Mouse (Mus musculus) limb, embryonic 14.5 days (tissue): ENCODE results near the gene Eif2s2. TPM values are rescaled to one million over a fixed set of nuclear protein-coding genes. Genes with fewer than 3 reads are reported as not detected.
A peak's percentile ranks its signal among the peaks of the same experiment; 100 is the strongest.
"Not testable (repeated sequence)": the region's sequence is repeated elsewhere in the genome, so short reads cannot be mapped to it uniquely, and the experiment has no call there.

Experiments used
- ATAC-seq: fragments of 200-750 bp; cut with Nextera tagmentation; 2 replicates; pipeline ENCODE4 v1.8.0; 2017; ENCODE audit warnings: low read depth, moderate number of reproducible peaks, moderate TSS enrichment; ENCODE audit not compliant: low FRiP score
- DNase-seq: peaks from one replicate; pipeline ENCODE4 v3.0.0-alpha.2; 2015; ENCODE audit warnings: low spot score
- H3K27ac ChIP-seq: fragments of 300-500 bp; sonication (generic); replicated peaks from 2 replicates; pipeline ENCODE4 v1.5.1; 2014; ENCODE audit warnings: low read depth, mild to moderate bottlenecking, low read length, moderate library complexity, mixed read lengths
- H3K27me3 ChIP-seq: fragments of 300-500 bp; sonication (generic); 2 replicates; pipeline ENCODE4 v1.6.1; 2014; ENCODE audit warnings: low read length, mixed read lengths; ENCODE audit not compliant: control insufficient read depth, insufficient read depth
- H3K36me3 ChIP-seq: fragments of 300-500 bp; sonication (generic); 2 replicates; pipeline ENCODE4 v1.6.1; 2014; ENCODE audit warnings: mild to moderate bottlenecking, low read length, moderate library complexity, mixed read lengths; ENCODE audit not compliant: control insufficient read depth, insufficient read depth
- H3K4me1 ChIP-seq: fragments of 300-500 bp; sonication (generic); 2 replicates; pipeline ENCODE4 v1.6.1; 2014; ENCODE audit warnings: antibody characterized with exemption, low read length, mixed read lengths; ENCODE audit not compliant: control insufficient read depth, insufficient read depth
- H3K4me2 ChIP-seq: fragments of 300-500 bp; sonication (generic); replicated peaks from 2 replicates; pipeline ENCODE4 v1.6.1; 2014; ENCODE audit warnings: low read depth, mild to moderate bottlenecking, low read length, moderate library complexity; ENCODE audit not compliant: severe bottlenecking
- H3K4me3 ChIP-seq: fragments of 300-500 bp; sonication (generic); replicated peaks from 2 replicates; pipeline ENCODE4 v1.5.1; 2014; ENCODE audit warnings: low read length
- H3K9ac ChIP-seq: fragments of 300-500 bp; sonication (generic); 2 replicates; pipeline ENCODE4 v1.6.1; 2014; ENCODE audit warnings: mild to moderate bottlenecking, low read depth, low read length, moderate library complexity; ENCODE audit not compliant: severe bottlenecking
- H3K9me3 ChIP-seq: fragments of 300-500 bp; sonication (generic); 2 replicates; pipeline ENCODE4 v1.6.1; 2016; ENCODE audit warnings: low read length; ENCODE audit not compliant: control insufficient read depth
- POLR2A ChIP-seq: fragments of 200-500 bp; IDR thresholded peaks from 2 replicates; pipeline ENCODE4 v1.8.0; 2012; ENCODE audit warnings: inconsistent platforms, mild to moderate bottlenecking, moderate library complexity, borderline replicate concordance; ENCODE audit not compliant: insufficient read depth, insufficient read length; ENCODE audit errors: extremely low read depth
- WGBS: fragments of 180-500 bp; shearing (Covaris S2); extraction: QIAGEN DNeasy Blood & Tissue Kit; methylation state at CpG from one replicate; pipeline ENCODE4 v1.1.7; 2014; 5-methylcytosine and 5-hydroxymethylcytosine counted together
- polyA plus RNA-seq, 2 experiments: library from polyadenylated mRNA; depleted of rRNA in 1 of 2; stranded (reverse) in 1 of 2; unstranded in 1 of 2; fragments of >200 nt; fragmentation: Nextera tagmentation in 1 of 2; extraction: Ambion mirVana in 1 of 2; gene quantifications; 2 replicates each; pipeline versions ENCODE4 v1.2.1 to v1.2.3; 2012 to 2014

Eif2s2 gene
- polyA plus RNA-seq, 2 experiments, result 73.6 to 116 TPM

DNA sequence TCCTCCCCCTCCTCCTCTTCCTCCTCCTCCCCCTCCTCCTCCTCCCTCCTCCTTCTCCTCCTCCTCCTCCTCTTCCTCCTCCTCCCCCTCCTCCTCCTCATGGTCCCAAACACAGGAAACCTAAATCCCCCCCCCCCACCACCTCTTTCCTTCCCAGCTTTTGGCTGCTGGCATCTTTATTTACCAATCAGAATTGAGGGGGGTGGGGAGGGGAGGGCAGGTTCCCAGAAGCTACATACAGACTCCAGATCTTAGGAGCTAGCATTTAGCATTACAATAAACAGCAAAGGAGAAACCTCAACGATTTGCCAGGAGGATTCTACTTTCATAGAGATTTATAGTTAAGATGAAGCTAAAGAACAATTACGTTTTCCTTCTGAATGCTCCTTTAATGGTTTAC, 13.1 kb upstream of the Eif2s2 start:
- no peak for ATAC-seq
- no peak for TF ChIP-seq POLR2A
- DNase-seq, result no peak
- no peak overlapping the region for H3K4me3 ChIP-seq
- H3K9ac ChIP-seq, result no peak overlapping the region
- no peak overlapping the region for H3K27ac ChIP-seq
- WGBS, result 56% methylated on average over 2 of the region's 2 CpGs
- no peaks in the 10 kb centered on the region for H3K4me1 ChIP-seq
- H3K4me2 ChIP-seq, result no peak overlapping the region
- no peaks in the 10 kb centered on the region for H3K27me3 ChIP-seq
- no peaks in the 10 kb centered on the region for H3K36me3 ChIP-seq
- no peaks in the 10 kb centered on the region for H3K9me3 ChIP-seq

GRCm38 (mm10) chr2:154902111-154902510, 9.4 kb upstream of the Eif2s2 start:
- H3K4me2 ChIP-seq, result no peak overlapping the region
- no peak for DNase-seq
- H3K27ac ChIP-seq, result no peak overlapping the region
- no peaks in the 10 kb centered on the region for H3K9me3 ChIP-seq
- no peaks in the 10 kb centered on the region for H3K36me3 ChIP-seq
- no peak overlapping the region for H3K9ac ChIP-seq
- WGBS, result 71% methylated on average over 3 of the region's 3 CpGs
- no peak for ATAC-seq
- H3K4me1 ChIP-seq, result no peaks in the 10 kb centered on the region
- no peak for TF ChIP-seq POLR2A
- H3K27me3 ChIP-seq, result no peaks in the 10 kb centered on the region
- no peak overlapping the region for H3K4me3 ChIP-seq

DNA sequence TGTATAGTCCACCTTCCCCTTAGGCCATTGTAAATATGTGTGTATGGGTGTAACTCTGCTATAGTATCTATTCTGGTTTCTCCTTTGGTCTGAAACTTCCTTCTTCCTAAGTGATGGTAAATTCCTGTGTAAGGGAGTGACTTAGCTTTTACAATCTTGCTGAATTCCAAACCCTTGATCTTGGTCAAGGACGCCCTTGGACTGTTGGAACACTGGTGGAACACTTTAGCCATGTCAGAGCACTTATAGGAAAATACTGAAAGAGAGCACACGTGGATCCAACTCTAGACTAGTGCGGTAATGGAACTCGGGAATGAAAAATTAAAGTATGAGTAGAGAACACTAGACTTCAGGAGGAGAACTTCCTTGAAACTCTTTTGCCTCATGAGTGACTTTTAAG, 6.7 kb upstream of the Eif2s2 start:
- not testable (repeated sequence) for H3K27me3 ChIP-seq, ATAC-seq, H3K9me3 ChIP-seq, H3K4me3 ChIP-seq, H3K27ac ChIP-seq, H3K36me3 ChIP-seq, H3K9ac ChIP-seq, H3K4me2 ChIP-seq, DNase-seq, H3K4me1 ChIP-seq
- WGBS, result 81% methylated on average over 4 of the region's 4 CpGs

- H3K9me3 ChIP-seq, H3K36me3 ChIP-seq, H3K4me1 ChIP-seq, DNase-seq, H3K4me2 ChIP-seq, H3K9ac ChIP-seq, H3K4me3 ChIP-seq, ATAC-seq, H3K27ac ChIP-seq, H3K27me3 ChIP-seq: not testable (repeated sequence)
- 86% methylated on average over 7 of the region's 8 CpGs for WGBS
Measured at GRCm38 (mm10) chr2:154899004-154899403, 6.3 kb upstream of the Eif2s2 start.

GRCm38 (mm10) chr2:154893548-154893947, 813 bp upstream of the Eif2s2 start:
- Histone ChIP-seq H3K27ac (no peak overlapping the region), H3K4me2 (peak overlapping the region; percentile 54; the same call in 1 of the 2 replicates), H3K27me3 (no peaks in the 10 kb centered on the region), H3K9me3 (no peaks in the 10 kb centered on the region), H3K4me3 (no peak overlapping the region), H3K36me3 (no peaks in the 10 kb centered on the region; the same call in 1 of the 2 replicates), H3K9ac (no peak overlapping the region), H3K4me1 (peaks cover 19% of the 10 kb centered on the region)
- ATAC-seq, result no peak
- DNase-seq, result no peak
- WGBS, result 71% methylated on average over 4 of the region's 4 CpGs
- TF ChIP-seq POLR2A, result no peak

DNA sequence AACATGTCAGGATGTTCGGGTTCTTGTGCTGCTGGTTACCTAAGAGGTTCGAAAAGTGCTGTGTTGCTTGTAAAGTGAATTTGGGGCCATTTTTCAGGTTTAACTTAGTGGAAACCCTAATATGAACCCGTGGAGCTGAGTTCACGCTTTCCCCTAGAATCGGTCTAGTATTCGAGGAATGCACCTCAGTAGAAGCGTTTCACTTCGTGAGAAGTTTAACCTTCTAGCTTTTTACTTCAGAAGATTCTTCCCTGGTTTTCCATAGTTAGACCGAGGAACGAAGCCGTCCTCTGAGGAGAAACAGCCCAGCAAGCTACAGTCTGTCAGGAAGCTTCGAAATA, 280 bp upstream of the Eif2s2 start:
- TF ChIP-seq POLR2A, result no peak
- WGBS, result 9% methylated on average over 12 of the region's 12 CpGs
- Histone ChIP-seq H3K27ac (no peak overlapping the region), H3K4me1 (peaks cover 19% of the 10 kb centered on the region), H3K4me2 (peak overlapping the region; percentile 54), H3K4me3 (peak overlapping the region; percentile 88), H3K9me3 (no peaks in the 10 kb centered on the region), H3K27me3 (no peaks in the 10 kb centered on the region), H3K9ac (peak overlapping the region; percentile 46), H3K36me3 (peaks cover 2% of the 10 kb centered on the region; the same call in 1 of the 2 replicates)
- ATAC-seq, result peak; percentile 28
- DNase-seq, result no peak
